Mouse (Mus musculus): Measurements from ENCODE around the gene Il27.

GRCm38 (mm10) chr7:126619559-126620275 is 25.0 kb upstream of the Il27 start:
- TF ChIP-seq POLR2A (IDR thresholded peaks at IDR 0.05; ENCODE audit: low read depth, low read length) = no peak
- TF ChIP-seq CTCF (IDR thresholded peaks at IDR 0.05; ENCODE audit: borderline replicate concordance, insufficient read depth, low read length) = no peak

Data from embryonic fibroblast, embryonic 13.5 days (primary cell).